Mouse (Mus musculus): ENCODE results near the gene Uck1.

Gene Uck1

GRCm38 (mm10) chr2:32220969-32221368 is 39.0 kb downstream of the Uck1 start:
- intact Hi-C loops (cut with DNase I), result no loop called here

- intact Hi-C loops (cut with DNase I), result no loop called here
Observed at GRCm38 (mm10) chr2:32220021-32220420, 39.9 kb downstream of the Uck1 start.

DNA sequence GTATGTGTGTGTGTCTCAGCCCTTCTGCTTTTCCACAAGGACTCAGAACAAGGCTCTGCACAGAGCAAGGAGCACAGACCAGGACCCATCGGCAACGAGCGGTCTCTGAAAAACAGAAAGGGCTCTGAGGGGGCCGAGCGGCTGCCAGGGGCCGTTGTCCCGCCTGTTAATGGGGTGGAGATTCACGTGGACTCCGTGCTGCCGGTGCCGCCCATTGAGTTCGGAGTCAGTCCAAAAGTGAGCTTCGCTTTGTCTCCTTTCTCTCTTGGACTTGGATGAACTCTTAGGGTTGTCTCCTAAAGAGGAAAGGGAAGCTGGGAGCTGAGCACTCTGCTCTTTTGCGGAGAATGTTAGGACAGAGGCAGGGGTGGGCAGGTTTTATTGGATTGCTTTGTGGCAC is 40.5 kb downstream of the Uck1 start:
- intact Hi-C loops (cut with DNase I), result no loop called here

DNA sequence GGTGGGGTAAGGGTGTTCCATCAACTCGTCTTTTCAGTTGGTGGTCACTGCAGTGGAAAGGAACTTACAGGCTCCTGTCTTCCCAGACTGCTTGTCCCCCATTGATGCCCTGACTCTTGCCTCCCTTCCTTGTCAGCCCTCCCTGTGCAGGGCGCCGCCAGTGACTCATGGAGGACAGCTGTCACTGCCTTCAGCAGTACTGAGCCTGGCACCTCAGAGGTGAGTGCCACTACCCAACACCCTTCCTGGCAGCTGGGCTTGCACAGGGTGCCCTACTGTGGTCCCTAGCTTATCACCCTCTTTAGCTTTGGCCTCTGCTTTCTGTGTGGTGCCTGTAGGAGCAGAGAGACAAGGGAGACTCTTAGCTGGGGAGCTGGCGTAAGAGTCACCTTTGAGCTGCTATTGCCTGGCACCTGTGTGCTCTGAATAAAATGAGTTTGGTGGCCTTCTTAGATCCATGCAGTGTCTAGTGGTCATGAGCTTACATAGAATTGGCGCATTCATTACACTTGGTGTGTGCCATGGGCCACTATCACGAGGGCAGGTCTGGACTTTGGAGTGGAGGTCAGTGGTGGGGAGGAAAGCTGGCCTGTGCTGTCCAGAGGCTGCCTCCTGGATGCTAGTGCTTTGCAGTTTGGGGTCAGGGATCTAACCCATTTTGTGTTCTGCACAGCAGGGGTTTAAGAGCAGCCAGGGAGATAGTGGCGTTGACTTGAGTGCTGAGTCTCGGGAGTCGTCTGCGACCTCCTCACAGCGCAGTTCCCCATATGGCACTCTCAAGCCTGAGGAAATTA is 41.2 kb downstream of the Uck1 start:
- intact Hi-C loops (cut with DNase I), result no loop called here

DNA sequence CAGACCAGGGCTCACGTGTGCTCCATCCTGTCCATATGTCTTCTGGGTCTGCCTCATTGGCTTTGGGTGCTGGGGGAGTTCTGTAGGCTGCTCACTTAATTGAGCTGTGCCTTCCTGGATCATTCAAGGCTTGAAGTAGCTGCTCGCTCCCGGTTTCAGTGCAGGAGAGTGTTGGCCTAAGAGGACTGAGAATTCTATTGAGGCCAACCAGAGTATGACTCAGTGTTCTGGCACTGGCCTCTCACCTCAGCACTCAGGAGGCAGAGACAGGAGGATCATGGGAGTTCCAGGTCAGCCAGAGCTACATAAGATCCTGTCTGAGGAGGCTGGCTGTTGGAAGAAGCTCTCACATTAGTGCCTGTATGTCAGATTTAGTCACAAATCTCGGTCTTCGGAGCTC is 41.8 kb downstream of the Uck1 start:
- intact Hi-C loops (cut with DNase I), result no loop called here

DNA sequence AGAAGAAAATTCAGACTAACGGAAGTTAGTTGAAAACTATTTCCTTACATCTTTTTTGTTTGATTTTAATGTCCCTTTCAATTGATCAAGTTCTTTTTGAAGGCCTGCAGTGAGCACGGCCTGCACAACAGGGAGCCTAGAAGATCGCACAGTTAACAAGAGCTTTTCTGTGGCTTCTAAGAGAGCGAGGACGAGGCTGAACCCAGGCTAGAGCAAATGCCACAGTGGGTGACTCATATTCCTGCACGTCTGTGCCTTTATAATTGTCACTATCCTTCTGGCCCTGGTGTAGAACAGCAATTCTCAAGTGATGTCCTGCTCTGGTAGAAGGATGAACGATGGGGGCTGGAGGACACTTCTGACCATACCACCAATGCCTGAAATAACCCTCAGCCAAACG is 42.3 kb downstream of the Uck1 start:
- intact Hi-C loops (cut with DNase I), result no loop called here

- intact Hi-C loops (cut with DNase I), result no loop called here
Observed at GRCm38 (mm10) chr2:32216506-32216905, 43.5 kb downstream of the Uck1 start.

- intact Hi-C loops (cut with DNase I), result no loop called here
Observed at GRCm38 (mm10) chr2:32215576-32215975, 44.4 kb downstream of the Uck1 start.

- intact Hi-C loops (cut with DNase I), result no loop called here
Observed at GRCm38 (mm10) chr2:32213000-32213399, 47.0 kb downstream of the Uck1 start.

- intact Hi-C loops (cut with DNase I), result no loop called here
Observed at GRCm38 (mm10) chr2:32211689-32212088, 48.3 kb downstream of the Uck1 start.

- intact Hi-C loops (cut with DNase I), result no loop called here
Observed at GRCm38 (mm10) chr2:32207682-32208081, 52.3 kb downstream of the Uck1 start.

All from adrenal gland (tissue).